Mouse (Mus musculus) natural killer cell, adult 2 months (primary cell): ENCODE measurements around the gene Bicra.

Experiments used
- DNase-seq, 2 experiments: peaks; one replicate each; pipeline ENCODE4 v3.0.0; 2022; ENCODE audit warnings: low spot score in 2 of 2

Bicra gene

DNA sequence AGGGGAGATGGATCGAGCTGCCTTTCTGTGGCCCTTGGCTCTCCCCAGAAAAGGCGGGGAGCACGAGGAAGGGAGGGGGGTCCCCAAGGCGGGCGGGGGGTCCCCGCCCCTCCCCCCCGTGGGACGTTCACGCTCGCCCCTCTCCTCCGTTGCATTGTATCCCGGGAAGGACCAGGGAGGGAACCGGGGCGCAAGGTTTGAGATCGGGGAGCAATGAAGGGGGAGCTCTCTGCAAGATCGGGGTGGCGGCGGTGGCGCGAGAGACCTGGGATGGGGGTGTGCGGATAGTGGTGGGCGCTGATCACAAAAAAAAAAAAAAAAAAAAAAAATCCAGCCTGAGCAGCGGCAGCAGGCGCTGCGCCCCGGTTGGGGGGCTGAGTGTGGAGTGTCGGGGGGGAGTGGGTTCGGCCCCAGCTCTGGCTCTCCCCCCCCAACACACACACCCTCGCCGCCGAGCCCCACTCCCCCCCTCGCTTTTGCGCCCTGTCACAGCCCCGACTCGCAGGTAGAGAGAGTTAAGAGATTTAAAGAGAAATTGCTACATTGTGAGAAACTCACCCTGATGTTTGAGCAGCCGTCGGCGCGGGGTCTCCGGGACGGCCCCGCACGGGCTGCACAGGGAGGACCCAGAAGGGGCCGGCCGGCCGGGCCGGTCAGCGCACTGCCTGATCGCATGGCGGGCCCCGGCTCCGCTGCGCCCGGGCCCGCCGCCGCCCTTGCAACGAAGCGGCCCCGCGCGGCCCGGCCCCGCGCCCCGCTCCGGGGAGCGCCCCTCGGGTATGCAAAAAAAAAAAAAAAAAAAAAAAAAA lies at the start of gene Bicra:
TSS of gene Bicra (minus strand) at position 584 of the 809 bp plus-strand sequence.
- DNase-seq: peak; percentile 83 to 89

- no peak for DNase-seq
These were observed 46.9 kb upstream of the Bicra start for GRCm38 (mm10) chr7:16094592-16094991.

DNA sequence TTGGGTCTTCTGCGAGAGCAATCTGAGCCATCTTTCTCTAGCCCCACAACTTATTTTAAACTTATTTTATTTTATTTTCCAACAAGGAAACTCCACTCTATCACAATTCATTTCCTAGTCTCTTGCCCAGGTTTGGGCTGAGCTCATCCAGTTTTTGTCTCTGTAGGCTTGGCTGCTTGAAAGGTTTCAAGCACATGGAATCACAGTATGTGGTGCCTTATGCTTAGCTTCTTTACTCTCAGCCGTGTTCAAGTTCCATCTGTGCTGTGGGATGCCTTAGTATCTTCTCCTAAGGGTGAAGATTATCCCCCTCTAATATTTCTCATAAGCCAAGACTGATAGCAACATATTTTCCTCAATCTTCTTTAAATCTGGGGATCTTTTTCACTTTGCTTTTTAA lies 39.9 kb upstream of the Bicra start:
- no peak for DNase-seq

GRCm38 (mm10) chr7:16083361-16083760 lies 35.6 kb upstream of the Bicra start:
- no peak for DNase-seq

GRCm38 (mm10) chr7:16080581-16080980 lies 32.9 kb upstream of the Bicra start:
- DNase-seq: no peak

- DNase-seq: no peak
These were observed 32.2 kb upstream of the Bicra start for GRCm38 (mm10) chr7:16079947-16080346.

DNA sequence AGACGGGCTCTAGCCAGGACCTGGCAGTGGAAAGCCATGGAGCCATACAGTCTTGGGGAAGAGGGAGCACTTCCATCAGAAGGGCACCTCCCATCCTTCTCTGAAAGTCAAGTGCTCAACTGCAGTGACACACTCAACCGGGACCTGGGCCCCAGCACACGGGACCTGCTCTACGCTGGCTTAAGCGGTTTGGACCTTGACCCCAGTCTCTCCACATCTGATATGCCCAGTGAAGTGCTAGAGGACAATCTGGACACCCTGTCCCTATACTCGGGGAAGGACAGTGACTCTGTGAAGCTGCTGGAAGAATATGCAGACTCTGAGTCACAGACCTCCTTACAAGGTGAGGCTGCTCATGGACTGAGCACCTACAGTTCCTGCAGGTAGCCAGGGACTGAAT lies 24.2 kb upstream of the Bicra start:
- no peak for DNase-seq

GRCm38 (mm10) chr7:16070846-16071245 lies 23.1 kb upstream of the Bicra start:
- DNase-seq: no peak

GRCm38 (mm10) chr7:16063490-16063889 lies 15.8 kb upstream of the Bicra start:
- peak in 1 of 2 experiments; percentile 22 for DNase-seq

DNA sequence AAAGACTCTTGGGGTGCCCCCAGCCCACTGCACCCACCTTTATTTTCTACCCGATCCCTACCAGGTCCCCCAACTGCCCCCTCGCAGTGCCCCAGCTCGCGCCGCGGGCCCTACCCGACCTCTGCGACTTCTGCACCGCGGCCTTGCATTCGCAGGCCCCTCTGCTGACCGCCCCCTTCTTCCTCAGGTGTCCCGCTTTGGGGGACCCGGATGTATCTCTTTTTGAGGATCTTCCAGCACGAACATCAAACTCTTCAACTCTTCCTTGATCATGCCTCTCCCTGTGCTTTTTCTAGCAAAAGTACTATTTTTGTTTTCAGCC lies 14.3 kb upstream of the Bicra start:
- DNase-seq: no peak

- DNase-seq: no peak
These were observed 13.7 kb upstream of the Bicra start, which contains the start of gene Zfp541 for GRCm38 (mm10) chr7:16061219-16062098. Gene Zfp541, plus strand, starts transcription at chr7:16061814.

GRCm38 (mm10) chr7:16057136-16057534 lies 9.4 kb upstream of the Bicra start:
- DNase-seq: peak; percentile 57 to 74

DNA sequence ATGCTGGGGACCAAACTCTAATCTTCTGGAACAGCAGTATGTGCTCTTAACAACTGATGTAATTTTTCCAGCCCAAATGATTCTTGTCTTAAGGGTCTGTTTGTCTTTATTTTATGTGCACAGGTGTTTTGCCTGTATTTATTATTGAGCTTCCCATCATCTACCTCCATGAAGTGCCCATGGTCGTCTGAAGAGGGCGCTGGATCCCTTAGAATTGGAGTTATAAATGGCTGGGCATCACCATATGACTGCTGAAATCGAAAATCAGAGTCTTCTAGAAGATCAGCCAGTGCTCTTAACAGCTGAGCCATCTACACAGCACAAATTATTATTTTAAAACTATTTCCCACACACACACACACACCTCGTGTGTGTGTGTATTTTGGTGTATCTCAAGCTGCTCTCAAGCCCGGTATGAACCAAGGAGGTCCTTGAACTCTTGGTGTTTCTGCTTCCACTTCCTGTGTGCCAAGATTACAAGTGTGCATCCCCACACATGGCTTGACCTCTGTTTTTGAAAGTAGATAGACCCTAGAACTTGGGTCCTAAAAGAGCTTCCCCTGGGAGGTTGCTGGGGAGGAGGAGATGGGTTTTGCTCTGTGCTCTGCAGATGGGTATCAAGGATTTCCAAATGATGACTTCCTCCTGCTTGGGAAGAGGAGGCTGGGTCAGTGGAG lies 8.9 kb upstream of the Bicra start:
- peak; percentile 32 to 61 for DNase-seq

DNA sequence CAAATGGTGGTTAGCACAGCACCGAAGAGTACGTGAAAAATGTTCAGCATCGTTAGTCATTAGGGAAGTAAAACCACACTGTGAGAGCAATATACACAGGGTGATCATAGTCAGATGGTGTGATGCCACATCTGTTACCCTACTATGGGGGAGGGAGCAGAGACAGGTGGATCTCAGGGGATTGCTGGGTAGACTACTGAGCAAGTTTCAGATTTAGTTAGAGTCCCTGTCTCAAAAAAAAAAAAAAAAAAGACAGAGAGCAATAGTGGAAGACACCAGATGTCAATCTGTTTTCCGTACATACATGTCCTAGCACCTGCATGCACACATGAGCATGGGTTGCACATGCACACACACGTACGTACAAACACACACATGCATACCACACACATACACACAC lies 7.9 kb upstream of the Bicra start:
- DNase-seq: peak; percentile 20 to 76

- peak in 1 of 2 experiments; percentile 26 for DNase-seq
These were observed 7.2 kb upstream of the Bicra start for GRCm38 (mm10) chr7:16054966-16055365.

GRCm38 (mm10) chr7:16053105-16053504 lies 5.4 kb upstream of the Bicra start:
- DNase-seq: no peak

GRCm38 (mm10) chr7:16052684-16053083 lies 5.0 kb upstream of the Bicra start:
- DNase-seq: peak; percentile 93 to 96

DNA sequence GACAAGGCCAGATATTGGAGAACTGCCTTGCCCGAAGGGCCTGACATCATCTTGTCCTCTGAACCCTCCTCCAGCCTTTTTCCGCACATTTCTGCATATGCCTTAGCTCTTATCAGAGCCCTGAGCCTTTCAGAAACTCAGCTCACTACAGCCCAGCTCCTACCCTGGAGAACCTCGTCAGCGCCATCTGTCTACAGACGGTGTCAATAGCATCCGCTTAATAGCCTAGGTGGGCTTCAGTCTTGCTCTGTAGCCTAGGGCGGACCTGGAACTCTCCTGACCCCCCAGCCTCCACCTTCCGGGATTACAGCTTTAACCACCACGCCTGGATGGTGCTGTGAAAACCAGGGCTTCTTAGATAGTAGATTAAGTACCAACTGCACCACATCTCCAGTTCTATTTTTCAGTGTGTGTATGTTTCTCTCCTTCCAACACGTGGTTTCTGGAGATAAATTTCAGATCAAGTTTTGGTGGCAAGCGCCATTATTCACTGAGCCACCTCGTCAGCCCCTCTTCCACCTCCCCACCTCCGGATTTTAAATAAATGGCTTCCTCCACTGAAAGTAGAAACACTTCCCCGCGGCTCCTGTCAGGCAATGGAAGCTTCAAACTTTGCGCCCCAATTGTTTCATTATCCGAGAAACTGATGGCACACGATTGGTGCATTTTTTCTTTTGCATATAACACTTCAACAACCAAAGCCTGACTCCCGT lies 4.3 kb upstream of the Bicra start:
- DNase-seq: peak; percentile 76 to 81

GRCm38 (mm10) chr7:16050600-16050999 lies 2.9 kb upstream of the Bicra start:
- DNase-seq: no peak

GRCm38 (mm10) chr7:16049576-16049915 lies 1.8 kb upstream of the Bicra start:
- DNase-seq: peak in 1 of 2 experiments; percentile 32
